Mouse (Mus musculus): ENCODE data around the gene Fgd6. TPM values are rescaled to one million over a fixed set of nuclear protein-coding genes. Genes with fewer than 3 reads are reported as not detected.

The Fgd6 gene
- polyA plus RNA-seq, 1 experiment from 2014 or later = 3.6 TPM

- 88% methylated on average over 8 of the region's 8 CpGs for WGBS
- peaks cover 16% of the 10 kb centered on the region for H3K4me1 ChIP-seq
- DNase-seq (ENCODE audit: extremely low spot score, low spot score) = no peak
- peaks cover 27% of the 10 kb centered on the region for H3K36me3 ChIP-seq (replicated peaks)
- no peaks in the 10 kb centered on the region for H3K9me3 ChIP-seq
- H3K27me3 ChIP-seq (ENCODE audit: poor library complexity, severe bottlenecking) = no peaks in the 10 kb centered on the region
- no peak overlapping the region for H3K27ac ChIP-seq
- no peak overlapping the region for H3K4me3 ChIP-seq
Measured at GRCm38 (mm10) chr10:94049121-94049520, 13.3 kb downstream of the Fgd6 start.

GRCm38 (mm10) chr10:94050736-94051135 lies 14.9 kb downstream of the Fgd6 start:
- Histone ChIP-seq H3K4me3 (no peak overlapping the region), H3K9me3 (no peaks in the 10 kb centered on the region), H3K27me3 (ENCODE audit: poor library complexity, severe bottlenecking) (no peaks in the 10 kb centered on the region), H3K4me1 (0 out of 2 replicates have a peak, but pooled peaks cover 8% of the 10 kb centered on the region), H3K36me3 (replicated peaks) (peaks cover 11% of the 10 kb centered on the region), H3K27ac (no peak overlapping the region)
- WGBS = 96% methylated on average over 5 of the region's 5 CpGs
- no peak for DNase-seq (ENCODE audit: extremely low spot score, low spot score)

- H3K27ac ChIP-seq = no peak overlapping the region
- no peaks in the 10 kb centered on the region for H3K27me3 ChIP-seq (ENCODE audit: poor library complexity, severe bottlenecking)
- 96% methylated on average over 6 of the region's 6 CpGs for WGBS
- no peak for DNase-seq (ENCODE audit: extremely low spot score, low spot score)
- no peaks in the 10 kb centered on the region for H3K4me1 ChIP-seq
- H3K4me3 ChIP-seq = no peak overlapping the region
- no peaks in the 10 kb centered on the region for H3K36me3 ChIP-seq (replicated peaks)
- H3K9me3 ChIP-seq = no peaks in the 10 kb centered on the region
Measured at GRCm38 (mm10) chr10:94056487-94056886, 20.7 kb downstream of the Fgd6 start.

- no peaks in the 10 kb centered on the region for H3K9me3 ChIP-seq
- peaks cover 13% of the 10 kb centered on the region for H3K4me1 ChIP-seq
- no peaks in the 10 kb centered on the region for H3K27me3 ChIP-seq (ENCODE audit: poor library complexity, severe bottlenecking)
- H3K27ac ChIP-seq = no peak overlapping the region
- H3K36me3 ChIP-seq (replicated peaks) = no peaks in the 10 kb centered on the region
- 93% methylated on average over 8 of the region's 8 CpGs for WGBS
- no peak overlapping the region for H3K4me3 ChIP-seq
- no peak for DNase-seq (ENCODE audit: extremely low spot score, low spot score)
Measured at GRCm38 (mm10) chr10:94059618-94060055, 23.8 kb downstream of the Fgd6 start.

- Histone ChIP-seq H3K4me1 (peaks cover 14% of the 10 kb centered on the region), H3K9me3 (no peaks in the 10 kb centered on the region), H3K27me3 (ENCODE audit: poor library complexity, severe bottlenecking) (no peaks in the 10 kb centered on the region), H3K27ac (no peak overlapping the region), H3K36me3 (replicated peaks) (no peaks in the 10 kb centered on the region), H3K4me3 (no peak overlapping the region)
- WGBS = 95% methylated on average over 8 of the region's 8 CpGs
- DNase-seq (ENCODE audit: extremely low spot score, low spot score) = no peak
Measured at GRCm38 (mm10) chr10:94060190-94060589, 24.4 kb downstream of the Fgd6 start.

- WGBS = 76% methylated on average over 5 of the region's 5 CpGs
- no peak overlapping the region for H3K4me3 ChIP-seq
- H3K9me3 ChIP-seq = no peaks in the 10 kb centered on the region
- no peaks in the 10 kb centered on the region for H3K36me3 ChIP-seq (replicated peaks)
- peaks cover 20% of the 10 kb centered on the region for H3K4me1 ChIP-seq
- no peak overlapping the region for H3K27ac ChIP-seq
- DNase-seq (ENCODE audit: extremely low spot score, low spot score) = no peak
- H3K27me3 ChIP-seq (ENCODE audit: poor library complexity, severe bottlenecking) = no peaks in the 10 kb centered on the region
Measured at GRCm38 (mm10) chr10:94062357-94062756, 26.6 kb downstream of the Fgd6 start.

- no peaks in the 10 kb centered on the region for H3K36me3 ChIP-seq (replicated peaks)
- H3K27me3 ChIP-seq (ENCODE audit: poor library complexity, severe bottlenecking) = no peaks in the 10 kb centered on the region
- no peak overlapping the region for H3K4me3 ChIP-seq
- peaks cover 24% of the 10 kb centered on the region for H3K4me1 ChIP-seq
- WGBS = 67% methylated on average over 3 of the region's 3 CpGs
- no peaks in the 10 kb centered on the region for H3K9me3 ChIP-seq
- H3K27ac ChIP-seq = no peak overlapping the region
- DNase-seq (ENCODE audit: extremely low spot score, low spot score) = no peak
Measured at GRCm38 (mm10) chr10:94066896-94067295, 31.1 kb downstream of the Fgd6 start.

GRCm38 (mm10) chr10:94068701-94069100 lies 32.9 kb downstream of the Fgd6 start:
- Histone ChIP-seq H3K4me1 (peaks cover 31% of the 10 kb centered on the region), H3K4me3 (no peak overlapping the region), H3K36me3 (replicated peaks) (no peaks in the 10 kb centered on the region), H3K9me3 (no peaks in the 10 kb centered on the region), H3K27ac (no peak overlapping the region), H3K27me3 (ENCODE audit: poor library complexity, severe bottlenecking) (no peaks in the 10 kb centered on the region)
- DNase-seq (ENCODE audit: extremely low spot score, low spot score) = no peak
- 87% methylated on average over 5 of the region's 5 CpGs for WGBS

GRCm38 (mm10) chr10:94071641-94072040 lies 35.8 kb downstream of the Fgd6 start:
- Histone ChIP-seq H3K27ac (no peak overlapping the region), H3K4me3 (no peak overlapping the region), H3K27me3 (ENCODE audit: poor library complexity, severe bottlenecking) (no peaks in the 10 kb centered on the region), H3K36me3 (replicated peaks) (peaks cover 8% of the 10 kb centered on the region), H3K9me3 (no peaks in the 10 kb centered on the region), H3K4me1 (peaks cover 26% of the 10 kb centered on the region)
- DNase-seq (ENCODE audit: extremely low spot score, low spot score) = no peak
- WGBS = 65% methylated on average over 7 of the region's 7 CpGs

GRCm38 (mm10) chr10:94072261-94072915 lies 36.6 kb downstream of the Fgd6 start:
- no peak overlapping the region for H3K4me3 ChIP-seq
- no peaks in the 10 kb centered on the region for H3K27me3 ChIP-seq (ENCODE audit: poor library complexity, severe bottlenecking)
- DNase-seq (ENCODE audit: extremely low spot score, low spot score) = no peak
- peak overlapping the region; percentile 62; the same call in 1 of the 2 replicates for H3K27ac ChIP-seq
- H3K4me1 ChIP-seq = peaks cover 26% of the 10 kb centered on the region
- 78% methylated on average over 10 of the region's 10 CpGs for WGBS
- H3K36me3 ChIP-seq (replicated peaks) = peaks cover 8% of the 10 kb centered on the region
- H3K9me3 ChIP-seq = no peaks in the 10 kb centered on the region

- peaks cover 8% of the 10 kb centered on the region for H3K36me3 ChIP-seq (replicated peaks)
- H3K27ac ChIP-seq = 0 out of 2 replicates have a peak overlapping the region, but pooled peaks have one; percentile 62
- 83% methylated on average over 4 of the region's 4 CpGs for WGBS
- no peaks in the 10 kb centered on the region for H3K9me3 ChIP-seq
- no peak overlapping the region for H3K4me3 ChIP-seq
- H3K27me3 ChIP-seq (ENCODE audit: poor library complexity, severe bottlenecking) = no peaks in the 10 kb centered on the region
- peaks cover 31% of the 10 kb centered on the region for H3K4me1 ChIP-seq
- no peak for DNase-seq (ENCODE audit: extremely low spot score, low spot score)
Measured at GRCm38 (mm10) chr10:94072916-94073465, 37.2 kb downstream of the Fgd6 start.

GRCm38 (mm10) chr10:94076966-94077825 lies 41.4 kb downstream of the Fgd6 start:
- Histone ChIP-seq H3K27me3 (ENCODE audit: poor library complexity, severe bottlenecking) (no peaks in the 10 kb centered on the region), H3K4me1 (peaks cover 37% of the 10 kb centered on the region), H3K9me3 (no peaks in the 10 kb centered on the region), H3K4me3 (no peak overlapping the region), H3K27ac (no peak overlapping the region; the same call in 1 of the 2 replicates), H3K36me3 (replicated peaks) (peaks cover 8% of the 10 kb centered on the region)
- no peak for DNase-seq (ENCODE audit: extremely low spot score, low spot score)
- WGBS = 72% methylated on average over 14 of the region's 14 CpGs

- DNase-seq (ENCODE audit: extremely low spot score, low spot score) = no peak
- WGBS = 79% methylated on average over 3 of the region's 3 CpGs
- no peaks in the 10 kb centered on the region for H3K36me3 ChIP-seq (replicated peaks)
- no peak overlapping the region for H3K27ac ChIP-seq
- no peak overlapping the region for H3K4me3 ChIP-seq
- H3K4me1 ChIP-seq = peaks cover 30% of the 10 kb centered on the region
- no peaks in the 10 kb centered on the region for H3K9me3 ChIP-seq
- H3K27me3 ChIP-seq (ENCODE audit: poor library complexity, severe bottlenecking) = no peaks in the 10 kb centered on the region
Measured at GRCm38 (mm10) chr10:94080740-94081139, 44.9 kb downstream of the Fgd6 start.
